Mouse (Mus musculus) hindbrain, embryonic 15.5 days (tissue): ENCODE measurements around the gene Cd83. TPM values are rescaled to one million over a fixed set of nuclear protein-coding genes. Genes with fewer than 3 reads are reported as not detected.

Experiments used
- ATAC-seq: fragments of 200-750 bp; cut with Nextera tagmentation; 2 replicates; pipeline ENCODE4 v1.8.0; 2017; ENCODE audit warnings: low read depth, moderate number of reproducible peaks, moderate TSS enrichment; ENCODE audit not compliant: low FRiP score
- H3K27ac ChIP-seq: fragments of 300-500 bp; sonication (generic); replicated peaks from 2 replicates; pipeline ENCODE4 v1.5.1; 2015; ENCODE audit warnings: mild to moderate bottlenecking, inconsistent platforms
- H3K27me3 ChIP-seq: fragments of 300-500 bp; sonication (generic); 2 replicates; pipeline ENCODE4 v1.6.1; 2015; ENCODE audit warnings: control low read depth, inconsistent platforms
- H3K36me3 ChIP-seq: fragments of 300-500 bp; sonication (generic); 2 replicates; pipeline ENCODE4 v1.6.1; 2015; ENCODE audit warnings: control low read depth, inconsistent platforms
- H3K4me1 ChIP-seq: fragments of 300-500 bp; sonication (generic); replicated peaks from 2 replicates; pipeline ENCODE4 v1.6.1; 2015; ENCODE audit warnings: control low read depth, inconsistent platforms
- H3K4me2 ChIP-seq: fragments of 300-500 bp; sonication (generic); 2 replicates; pipeline ENCODE4 v1.6.1; 2015; ENCODE audit warnings: moderate library complexity, mild to moderate bottlenecking, inconsistent platforms
- H3K4me3 ChIP-seq: fragments of 300-500 bp; sonication (generic); 2 replicates; pipeline ENCODE4 v1.5.1; 2015; ENCODE audit warnings: mild to moderate bottlenecking, inconsistent platforms
- H3K9ac ChIP-seq: fragments of 300-500 bp; sonication (generic); 2 replicates; pipeline ENCODE4 v1.6.1; 2015; ENCODE audit warnings: inconsistent platforms
- H3K9me3 ChIP-seq: fragments of 300-500 bp; sonication (generic); 2 replicates; pipeline ENCODE4 v1.6.1; 2016; ENCODE audit warnings: control low read depth, inconsistent platforms
- WGBS: fragments of 180-500 bp; shearing (Covaris S2); methylation state at CpG from one replicate; pipeline ENCODE4 v1.1.7; 2015; 5-methylcytosine and 5-hydroxymethylcytosine counted together
- polyA plus RNA-seq: library from polyadenylated mRNA; unstranded; fragments of >200 nt; fragmentation: Nextera tagmentation; extraction: Ambion mirVana; gene quantifications from 2 replicates; pipeline ENCODE4 v1.2.1, GENCODE M21; 2015

The Cd83 gene
- polyA plus RNA-seq, 1 experiment from 2014 or later: 28.9 TPM

DNA sequence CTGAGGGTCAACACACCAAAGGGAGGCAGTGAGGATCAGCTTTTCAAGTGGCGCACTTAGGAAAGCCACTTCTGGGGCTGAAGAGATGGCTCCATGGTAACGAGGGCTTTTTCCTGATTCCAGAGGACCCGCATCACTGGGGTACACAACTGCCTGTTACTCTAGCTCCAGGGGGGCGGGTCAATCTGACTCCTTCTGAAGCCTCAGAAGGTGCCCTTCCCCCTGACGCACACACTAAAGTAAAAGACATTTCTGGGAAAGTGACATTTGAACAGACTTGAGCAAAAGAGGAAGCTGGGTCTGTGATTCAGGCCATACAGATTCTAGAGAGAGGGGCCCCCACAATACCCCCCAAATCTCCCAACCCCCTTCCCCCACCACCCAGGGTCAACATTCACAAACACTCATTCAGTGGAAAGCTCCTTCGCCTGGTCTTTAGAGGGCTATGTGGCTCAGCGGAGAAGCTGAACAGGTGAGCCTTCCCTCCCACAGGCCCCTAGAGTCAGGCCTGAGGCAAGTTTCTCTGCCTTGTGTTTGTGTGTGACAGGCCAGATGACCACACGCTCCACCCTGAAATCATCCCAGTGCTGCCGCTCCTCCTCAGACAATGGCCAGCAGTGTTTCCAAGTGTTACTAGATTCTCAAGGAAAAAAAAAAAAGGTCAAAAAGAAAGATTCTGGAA lies 7.1 kb upstream of the Cd83 start:
- H3K4me2 ChIP-seq: no peak overlapping the region
- no peaks in the 10 kb centered on the region for H3K36me3 ChIP-seq
- no peaks in the 10 kb centered on the region for H3K9me3 ChIP-seq
- H3K4me3 ChIP-seq: no peak overlapping the region
- H3K4me1 ChIP-seq: peaks cover 10% of the 10 kb centered on the region
- no peak overlapping the region for H3K9ac ChIP-seq
- ATAC-seq: no peak
- H3K27ac ChIP-seq: no peak overlapping the region
- WGBS: 80% methylated on average over 9 of the region's 9 CpGs
- H3K27me3 ChIP-seq: no peaks in the 10 kb centered on the region

DNA sequence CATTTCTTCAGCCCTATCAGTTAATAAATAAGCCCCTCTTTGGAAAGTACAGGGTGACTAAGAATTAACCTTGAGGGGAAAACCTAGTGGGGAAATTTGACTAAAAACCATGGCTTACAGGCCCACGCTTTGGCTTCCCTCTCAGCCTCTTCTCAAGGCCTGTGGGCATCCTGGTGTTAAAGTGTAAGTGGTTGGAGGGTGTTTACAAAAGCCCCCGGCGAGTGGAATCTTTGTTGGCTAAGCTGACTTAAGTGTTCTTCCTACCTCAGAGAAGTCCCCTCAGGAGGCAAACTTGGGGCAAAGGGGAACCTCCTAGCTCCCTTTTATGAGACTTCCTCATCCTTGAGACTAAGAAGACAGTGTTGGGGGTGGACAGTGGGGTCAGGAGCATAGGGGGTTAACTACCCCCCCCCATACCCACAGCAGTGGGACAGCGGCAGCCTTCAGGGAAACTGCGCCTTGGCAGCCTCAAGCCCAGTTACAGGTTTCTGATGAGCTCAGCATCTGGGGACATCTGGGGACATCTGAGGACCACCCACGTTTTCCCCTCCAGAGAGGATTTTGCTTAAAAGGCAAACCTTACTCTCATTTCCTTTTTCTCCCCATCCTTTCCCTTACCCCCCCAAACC lies 6.4 kb upstream of the Cd83 start:
- no peaks in the 10 kb centered on the region for H3K36me3 ChIP-seq
- no peak overlapping the region for H3K27ac ChIP-seq
- H3K9me3 ChIP-seq: no peaks in the 10 kb centered on the region
- no peak overlapping the region for H3K4me2 ChIP-seq
- ATAC-seq: no peak
- no peak overlapping the region for H3K9ac ChIP-seq
- peaks cover 10% of the 10 kb centered on the region for H3K4me1 ChIP-seq
- WGBS: 59% methylated on average over 6 of the region's 6 CpGs
- H3K27me3 ChIP-seq: peaks cover 4% of the 10 kb centered on the region; the same call in 1 of the 2 replicates
- no peak overlapping the region for H3K4me3 ChIP-seq

DNA sequence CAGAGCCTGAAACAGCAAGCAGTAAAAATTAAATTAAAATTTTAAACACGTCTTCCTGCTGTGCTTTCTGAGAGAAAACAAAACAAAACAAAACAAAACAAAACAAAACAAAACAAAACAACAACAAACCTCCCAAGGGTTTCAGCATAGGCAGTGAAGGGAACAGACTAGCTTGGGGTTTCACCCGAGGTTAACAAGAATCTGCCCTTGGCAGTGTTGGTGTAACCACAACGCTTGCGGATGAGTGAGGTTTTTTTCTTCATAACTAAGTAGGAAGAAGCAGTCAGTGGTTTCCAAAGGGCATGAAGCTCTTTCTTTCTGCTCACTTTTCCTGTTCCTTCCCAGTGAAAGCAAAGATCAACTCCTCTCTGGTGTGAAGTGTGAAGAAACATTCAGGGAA lies 5.6 kb upstream of the Cd83 start:
- ATAC-seq: no peak
- Histone ChIP-seq H3K4me1 (peaks cover 8% of the 10 kb centered on the region), H3K9ac (no peak overlapping the region), H3K4me3 (no peak overlapping the region), H3K9me3 (no peaks in the 10 kb centered on the region), H3K4me2 (no peak overlapping the region), H3K27ac (no peak overlapping the region), H3K36me3 (no peaks in the 10 kb centered on the region), H3K27me3 (peaks cover 10% of the 10 kb centered on the region; the same call in 1 of the 2 replicates)
- WGBS: 83% methylated on average over 4 of the region's 4 CpGs

DNA sequence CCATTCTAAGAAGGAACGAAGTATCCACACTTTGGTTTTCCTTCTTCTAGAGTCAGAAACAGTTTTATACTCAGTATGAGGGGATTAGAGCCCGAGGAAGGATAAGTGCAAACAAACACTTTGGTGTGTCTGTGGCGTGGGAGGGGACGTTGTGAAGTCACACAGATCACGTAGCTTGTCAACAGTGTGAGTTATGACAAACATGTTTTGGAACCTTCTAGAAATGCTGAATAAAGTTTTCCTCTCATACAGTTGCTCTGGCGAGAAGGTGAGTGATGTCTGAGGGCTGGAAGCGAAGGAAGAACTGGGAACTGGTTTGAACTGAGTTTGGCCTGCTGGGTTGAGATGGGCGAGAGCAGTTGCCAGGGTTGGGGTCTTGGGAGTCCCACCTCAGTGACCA lies 4.5 kb upstream of the Cd83 start:
- no peak overlapping the region for H3K4me2 ChIP-seq
- 90% methylated on average over 8 of the region's 8 CpGs for WGBS
- ATAC-seq: no peak
- no peak overlapping the region for H3K9ac ChIP-seq
- no peak overlapping the region for H3K27ac ChIP-seq
- H3K4me1 ChIP-seq: peaks cover 12% of the 10 kb centered on the region
- H3K9me3 ChIP-seq: no peaks in the 10 kb centered on the region
- H3K4me3 ChIP-seq: no peak overlapping the region
- peaks cover 10% of the 10 kb centered on the region; the same call in 1 of the 2 replicates for H3K27me3 ChIP-seq
- H3K36me3 ChIP-seq: no peaks in the 10 kb centered on the region

DNA sequence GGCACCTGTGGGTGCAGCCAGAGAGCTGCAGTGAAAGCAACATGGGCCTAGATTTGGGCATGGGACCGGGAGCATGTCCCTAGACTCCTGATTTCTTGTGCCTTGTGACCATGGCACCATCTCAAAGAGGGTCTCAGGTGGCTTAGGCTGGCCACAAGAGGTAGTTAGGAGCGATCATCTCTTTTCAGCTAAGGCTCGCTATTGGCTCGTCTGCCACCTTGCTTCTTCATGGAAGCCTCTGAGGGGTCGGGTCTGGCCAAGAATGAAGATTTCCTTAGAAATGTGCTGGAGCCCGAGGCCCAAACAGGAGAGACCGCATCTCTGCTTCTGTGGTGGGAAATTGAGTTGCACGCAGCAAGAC lies 1.1 kb downstream of the Cd83 start:
- Histone ChIP-seq H3K27ac (peak overlapping the region; percentile 65), H3K4me1 (peaks cover 25% of the 10 kb centered on the region), H3K27me3 (peaks cover 10% of the 10 kb centered on the region; the same call in 1 of the 2 replicates), H3K9me3 (no peaks in the 10 kb centered on the region), H3K4me3 (peak overlapping the region; percentile 70), H3K4me2 (peak overlapping the region; percentile 97), H3K36me3 (no peaks in the 10 kb centered on the region), H3K9ac (peak overlapping the region; percentile 73)
- peak; percentile 20; the same call in 1 of the 2 replicates for ATAC-seq
- WGBS: 39% methylated on average over 8 of the region's 8 CpGs

DNA sequence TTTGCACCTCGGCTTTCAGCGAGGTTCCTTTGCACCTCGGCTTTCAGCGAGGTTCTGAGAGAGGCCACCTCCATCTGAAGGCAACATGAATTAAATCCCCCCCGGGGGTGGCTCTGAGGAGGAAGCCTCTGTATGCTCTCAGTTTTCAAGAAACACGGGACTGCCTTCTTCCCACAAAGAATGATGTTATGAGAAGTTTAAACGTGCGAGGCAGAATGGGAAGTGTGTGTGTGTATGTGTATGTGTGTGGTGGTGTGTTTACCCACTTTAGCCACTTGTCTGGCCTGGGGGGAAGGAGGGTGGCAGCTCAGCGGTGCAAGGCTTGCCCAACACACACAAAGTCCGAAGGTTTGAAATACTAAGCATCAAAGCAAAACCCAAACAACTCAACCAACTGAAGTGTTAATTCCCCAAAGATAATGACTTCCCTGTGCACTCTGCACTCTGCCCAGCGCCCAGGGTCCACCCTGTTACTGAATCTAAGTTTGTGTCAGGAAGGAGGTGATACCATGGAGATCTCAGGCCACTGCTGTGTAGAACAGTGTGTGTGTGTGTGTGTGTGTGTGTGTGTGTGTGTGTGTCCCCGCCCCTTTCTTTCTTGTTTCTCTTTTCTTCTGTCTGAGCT lies 1.7 kb downstream of the Cd83 start:
- Histone ChIP-seq H3K27me3 (peaks cover 10% of the 10 kb centered on the region; the same call in 1 of the 2 replicates), H3K36me3 (no peaks in the 10 kb centered on the region), H3K4me1 (peaks cover 25% of the 10 kb centered on the region), H3K9me3 (no peaks in the 10 kb centered on the region), H3K27ac (0 out of 2 replicates have a peak overlapping the region, but pooled peaks have one; percentile 65), H3K9ac (no peak overlapping the region), H3K4me2 (peak overlapping the region; percentile 97), H3K4me3 (peak overlapping the region; percentile 70)
- no peak for ATAC-seq
- 34% methylated on average over 12 of the region's 12 CpGs for WGBS

DNA sequence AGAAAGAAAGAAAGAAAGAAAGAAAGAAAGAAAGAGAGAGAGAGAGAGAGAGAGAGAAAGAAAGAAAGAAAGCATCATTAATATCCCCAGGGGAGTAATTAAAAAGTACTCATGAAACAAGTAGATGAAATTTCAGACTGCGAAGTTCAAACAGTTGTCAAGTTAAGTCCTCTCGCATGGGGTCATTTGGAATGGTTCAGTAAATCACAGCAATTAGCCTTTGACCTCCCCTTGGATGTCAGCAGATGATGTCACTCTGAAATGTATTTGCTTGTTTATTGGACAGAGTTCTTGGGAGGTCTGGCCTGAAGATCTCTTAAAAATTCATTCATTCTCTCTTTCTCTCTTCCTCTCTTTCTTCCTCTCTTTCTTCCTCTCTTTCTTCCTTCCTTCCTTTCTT lies 2.7 kb downstream of the Cd83 start:
- no peak for ATAC-seq
- Histone ChIP-seq H3K27me3 (peaks cover 10% of the 10 kb centered on the region; the same call in 1 of the 2 replicates), H3K4me2 (no peak overlapping the region), H3K9me3 (no peaks in the 10 kb centered on the region), H3K27ac (no peak overlapping the region), H3K4me1 (peaks cover 25% of the 10 kb centered on the region), H3K4me3 (no peak overlapping the region), H3K9ac (no peak overlapping the region), H3K36me3 (no peaks in the 10 kb centered on the region)
- WGBS: 49% methylated on average over 2 of the region's 2 CpGs

DNA sequence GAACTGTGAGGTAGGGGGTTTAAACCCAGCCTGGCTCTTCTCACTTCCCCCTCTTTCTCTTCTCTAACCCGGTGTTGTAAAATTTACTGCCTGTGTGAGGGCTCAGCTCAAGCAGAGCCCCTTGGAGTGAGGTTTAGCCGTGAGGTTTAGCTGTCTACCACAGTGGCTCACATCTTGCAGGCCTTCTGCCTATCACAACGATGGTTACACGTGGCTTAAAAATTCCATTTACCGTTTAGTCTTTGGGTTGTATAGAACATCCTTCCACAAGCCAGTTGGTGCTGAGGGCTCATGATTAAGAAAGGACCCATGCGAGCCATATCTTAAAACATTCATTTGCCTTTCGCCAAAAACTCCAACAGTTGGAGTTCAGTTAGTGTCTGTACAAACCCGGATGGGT lies 3.5 kb downstream of the Cd83 start:
- peaks cover 7% of the 10 kb centered on the region; the same call in 1 of the 2 replicates for H3K27me3 ChIP-seq
- no peaks in the 10 kb centered on the region for H3K9me3 ChIP-seq
- no peak for ATAC-seq
- H3K27ac ChIP-seq: no peak overlapping the region; the same call in 1 of the 2 replicates
- H3K4me1 ChIP-seq: peaks cover 25% of the 10 kb centered on the region
- H3K4me2 ChIP-seq: no peak overlapping the region
- WGBS: 86% methylated on average over 8 of the region's 8 CpGs
- H3K9ac ChIP-seq: no peak overlapping the region
- H3K4me3 ChIP-seq: no peak overlapping the region
- H3K36me3 ChIP-seq: no peaks in the 10 kb centered on the region

DNA sequence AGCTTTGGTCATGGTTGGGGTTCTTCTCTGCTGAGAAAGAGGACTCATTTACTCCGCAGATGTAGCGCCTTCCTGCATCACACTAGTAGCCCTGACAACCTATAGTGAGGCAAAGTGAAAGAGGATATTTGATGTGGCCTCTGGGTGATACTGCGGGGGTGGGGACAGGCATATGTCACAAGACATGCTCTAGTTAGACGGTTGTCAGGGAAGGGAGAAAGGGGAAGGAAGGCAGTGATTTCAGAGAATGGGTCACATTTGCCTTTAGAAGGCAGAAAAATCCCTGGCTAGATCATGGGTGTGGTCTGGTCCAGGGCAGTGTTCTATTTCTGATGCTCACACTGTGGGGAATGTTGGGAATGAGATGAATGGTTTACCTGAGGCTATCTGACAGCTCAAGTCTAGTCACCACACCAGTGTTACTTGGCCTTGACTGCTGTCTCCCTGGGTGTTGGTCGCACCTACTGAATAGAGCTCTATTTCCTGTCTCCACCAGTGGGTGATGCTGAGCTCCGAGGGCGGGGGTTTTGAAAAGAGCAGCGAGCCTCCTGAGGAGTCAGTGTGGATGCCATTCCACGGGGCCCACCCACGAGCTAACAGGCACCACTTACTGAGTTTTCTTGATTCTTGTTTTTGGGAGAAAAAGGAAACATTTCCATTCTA lies 4.5 kb downstream of the Cd83 start:
- Histone ChIP-seq H3K4me3 (no peak overlapping the region), H3K4me1 (peaks cover 22% of the 10 kb centered on the region), H3K9ac (no peak overlapping the region), H3K36me3 (no peaks in the 10 kb centered on the region), H3K27ac (no peak overlapping the region), H3K9me3 (no peaks in the 10 kb centered on the region), H3K27me3 (no peaks in the 10 kb centered on the region), H3K4me2 (no peak overlapping the region)
- no peak for ATAC-seq
- WGBS: 77% methylated on average over 10 of the region's 10 CpGs

DNA sequence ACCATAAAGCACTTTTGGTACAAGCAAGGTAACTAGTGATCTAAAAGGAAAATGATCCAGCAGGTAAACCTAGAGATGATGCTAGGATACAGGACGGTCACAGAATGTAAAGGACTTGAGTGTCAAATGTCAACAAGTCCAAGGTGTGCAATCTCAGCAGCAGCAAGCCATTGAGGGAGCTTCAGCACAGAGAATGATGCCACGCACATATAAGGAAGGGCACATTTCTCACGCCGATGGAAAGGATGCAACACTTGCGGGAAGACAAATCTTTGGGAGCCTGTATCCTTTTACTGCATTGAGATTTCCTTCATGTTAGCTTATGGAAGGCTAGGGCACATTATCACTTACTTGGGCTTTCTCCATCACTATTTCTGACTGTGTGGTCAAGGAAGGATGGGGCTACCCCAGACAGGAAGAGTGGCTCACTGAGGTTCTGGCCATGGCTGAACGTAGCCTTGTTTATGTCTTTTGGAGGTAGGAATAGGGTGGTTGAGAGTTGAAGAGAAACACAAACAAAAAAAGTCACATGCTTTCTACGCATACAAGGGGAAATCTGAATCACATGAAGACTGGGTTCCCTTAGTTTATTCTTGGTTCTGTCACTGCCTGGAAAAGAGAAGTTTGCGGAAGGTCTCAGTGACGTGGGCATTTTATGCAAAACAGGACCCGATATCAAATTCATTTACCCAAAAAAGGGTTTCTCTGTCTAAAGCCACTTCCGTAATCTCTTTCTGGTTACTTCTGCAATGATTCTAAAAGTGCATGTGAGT lies 5.8 kb downstream of the Cd83 start:
- H3K9me3 ChIP-seq: no peaks in the 10 kb centered on the region

DNA sequence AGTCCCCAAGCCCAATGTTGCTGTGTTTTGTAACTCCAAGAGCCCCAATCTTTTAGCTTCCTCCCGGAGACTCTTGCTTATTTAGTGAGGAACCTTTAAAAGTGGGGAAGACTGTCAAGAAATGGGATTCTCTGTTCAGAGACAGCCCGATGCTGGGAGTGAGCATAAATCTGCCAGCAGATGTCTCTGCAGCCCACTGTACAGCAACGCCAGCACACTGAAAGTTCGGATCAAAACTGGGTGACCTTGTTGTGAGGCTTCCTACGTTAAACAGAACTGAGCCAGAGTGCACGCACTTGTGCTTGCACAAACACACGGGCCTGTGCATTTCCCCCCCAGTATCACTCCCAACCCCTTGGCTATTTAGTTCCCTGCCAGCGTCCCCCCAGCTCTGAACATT lies 10.8 kb downstream of the Cd83 start:
- no peak overlapping the region for H3K9ac ChIP-seq
- WGBS: 49% methylated on average over 8 of the region's 8 CpGs
- peak; percentile 59; the same call in 1 of the 2 replicates for ATAC-seq

More for the DNA sequence above, 5.8 kb downstream of the Cd83 start:
- no peak for ATAC-seq
- Histone ChIP-seq H3K4me1 (peaks cover 9% of the 10 kb centered on the region), H3K27me3 (no peaks in the 10 kb centered on the region), H3K4me2 (no peak overlapping the region), H3K27ac (no peak overlapping the region), H3K36me3 (no peaks in the 10 kb centered on the region), H3K4me3 (no peak overlapping the region), H3K9ac (no peak overlapping the region)
- 95% methylated on average over 11 of the region's 11 CpGs for WGBS

More for the DNA sequence above, 10.8 kb downstream of the Cd83 start:
- Histone ChIP-seq H3K36me3 (no peaks in the 10 kb centered on the region), H3K27me3 (no peaks in the 10 kb centered on the region), H3K4me1 (no peaks in the 10 kb centered on the region), H3K9me3 (no peaks in the 10 kb centered on the region), H3K4me3 (no peak overlapping the region), H3K4me2 (no peak overlapping the region), H3K27ac (no peak overlapping the region)
